Mouse (Mus musculus): ENCODE data around the gene Lrwd1. TPM values are rescaled to one million over a fixed set of nuclear protein-coding genes. Genes with fewer than 3 reads are reported as not detected.

The Lrwd1 gene
- total and polyA plus RNA-seq, 3 experiments: 52.2 to 62.1 (median 54.3) TPM

DNA sequence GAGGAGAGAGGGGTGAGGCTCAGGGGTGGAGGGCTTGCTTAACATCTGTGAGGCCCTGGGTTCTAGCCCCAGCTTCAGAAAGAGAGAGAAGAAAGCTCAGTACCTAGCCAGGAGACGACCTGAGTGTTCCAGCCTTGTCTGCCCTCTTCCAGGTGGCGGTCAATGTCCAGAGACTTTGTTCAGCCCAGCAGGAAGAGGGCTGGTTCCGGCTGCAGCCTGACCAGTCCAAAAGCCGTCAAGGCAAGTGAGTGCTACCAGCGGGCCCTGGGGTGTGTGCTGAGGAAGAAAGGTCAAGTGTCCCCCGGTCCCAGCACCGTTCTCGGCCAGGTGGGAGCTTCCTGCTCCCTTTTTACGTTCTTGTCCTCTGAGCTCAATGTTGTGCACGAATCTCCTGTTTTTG lies 37.3 kb downstream of the Lrwd1 start:
- no peak overlapping the region for H3K4me2 ChIP-seq (ENCODE audit: insufficient read depth, low read depth, poor library complexity, severe bottlenecking)
- no peaks in the 10 kb centered on the region for H3K36me3 ChIP-seq (replicated peaks in 1 of 2; ENCODE audit: control insufficient read depth in 1 of 2, insufficient read depth in 1 of 2, low read length in 1 of 2)
- peaks cover 3 to 17% of the 10 kb centered on the region in 2 experiments; a peak in 1 of 4 replicates for H3K4me1 ChIP-seq (ENCODE audit: control insufficient read depth in 1 of 2, insufficient read depth in 2 of 2)
- H3K4me3 ChIP-seq (replicated peaks in 1 of 3; ENCODE audit: low read depth in 2 of 3, low read length in 2 of 3, poor library complexity in 1 of 3): no peak overlapping the region
- DNase-seq (ENCODE audit: extremely low read depth): no peak
- no peak overlapping the region for H3K9ac ChIP-seq (ENCODE audit: insufficient read depth, low read depth)
- TF ChIP-seq E2F4 (IDR thresholded peaks at IDR 0.05; ENCODE audit: insufficient replicate concordance, low read depth, low read length): no peak
- TF ChIP-seq TCF12 (IDR thresholded peaks at IDR 0.05; ENCODE audit: low read depth, low read length): no peak
- no peak for TF ChIP-seq MYC (IDR thresholded peaks at IDR 0.05; ENCODE audit: low read depth, low read length)
- TF ChIP-seq CHD2 (IDR thresholded peaks at IDR 0.05; ENCODE audit: low read length): no peak
- dilution Hi-C loops (cut with MboI; ENCODE audit: extremely low pct_ligation_motif_present, extremely low pct_unique_long_range_greater_than_20kb, low sequenced_read_pairs) (no loop called here), in situ Hi-C loops (cut with MboI; ENCODE audit: low pct_ligation_motif_present, low pct_unique_long_range_greater_than_20kb, low sequenced_read_pairs) (no loop called here)
- H3K27ac ChIP-seq (ENCODE audit: insufficient read depth, low read depth): no peak overlapping the region
- peaks cover 59% of the 10 kb centered on the region for H3K27me3 ChIP-seq (replicated peaks)
- H3K79me2 ChIP-seq (replicated peaks; ENCODE audit: control insufficient read depth, extremely low read depth, insufficient read depth, poor library complexity, severe bottlenecking): no peaks in the 10 kb centered on the region
- no peaks in the 10 kb centered on the region for H3K9me3 ChIP-seq (replicated peaks; ENCODE audit: low read length)

DNA sequence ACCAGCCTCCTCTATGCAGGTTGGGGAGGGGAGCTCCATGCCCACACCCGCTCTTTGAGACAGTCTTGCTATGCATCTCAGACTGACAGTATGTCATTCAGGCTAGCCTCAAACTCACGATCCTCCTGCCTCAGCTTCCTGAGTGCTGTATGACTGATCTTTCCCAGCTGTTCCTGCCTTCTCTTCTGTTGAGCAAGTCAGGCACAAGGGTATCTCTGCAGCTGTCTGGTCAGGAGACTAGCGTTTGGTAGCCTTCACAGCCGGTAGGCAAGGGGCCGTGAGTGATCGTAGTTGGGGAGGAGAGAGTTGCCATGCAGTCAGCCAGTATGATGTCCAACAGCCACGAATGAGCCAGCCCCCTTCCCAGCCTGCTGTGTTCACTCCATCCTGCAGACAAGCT lies 40.8 kb downstream of the Lrwd1 start:
- H3K36me3 ChIP-seq (replicated peaks in 1 of 2; ENCODE audit: control insufficient read depth in 1 of 2, insufficient read depth in 1 of 2, low read length in 1 of 2): no peaks in the 10 kb centered on the region
- no peak overlapping the region for H3K27ac ChIP-seq (ENCODE audit: insufficient read depth, low read depth)
- in situ Hi-C loops (cut with MboI; ENCODE audit: low pct_ligation_motif_present, low pct_unique_long_range_greater_than_20kb, low sequenced_read_pairs): no loop called here
- H3K4me1 ChIP-seq (ENCODE audit: control insufficient read depth in 1 of 2, insufficient read depth in 2 of 2): peaks cover 3 to 27% of the 10 kb centered on the region in 2 experiments; a peak in 2 of 4 replicates
- peaks cover 61% of the 10 kb centered on the region for H3K27me3 ChIP-seq (replicated peaks)
- no peak overlapping the region for H3K9ac ChIP-seq (ENCODE audit: insufficient read depth, low read depth)
- no peaks in the 10 kb centered on the region for H3K79me2 ChIP-seq (replicated peaks; ENCODE audit: control insufficient read depth, extremely low read depth, insufficient read depth, poor library complexity, severe bottlenecking)
- H3K4me2 ChIP-seq (ENCODE audit: insufficient read depth, low read depth, poor library complexity, severe bottlenecking): no peak overlapping the region
- TF ChIP-seq PAX5 (IDR thresholded peaks at IDR 0.05; ENCODE audit: low read length) (no peak), SMC3 (IDR thresholded peaks at IDR 0.05; ENCODE audit: low read depth, low read length) (no peak), CTCF (conservative IDR thresholded peaks at IDR 0.05 in 1 of 2, IDR thresholded peaks at IDR 0.05 in 1 of 2; ENCODE audit: low read depth in 2 of 2, low read length in 2 of 2) (no peak), CHD1 (IDR thresholded peaks at IDR 0.05; ENCODE audit: low read depth, low read length) (no peak), JUND (conservative IDR thresholded peaks at IDR 0.05; ENCODE audit: low read depth, low read length) (no peak), ZKSCAN1 (IDR thresholded peaks at IDR 0.05; ENCODE audit: borderline replicate concordance, low read depth, low read length) (no peak), SIN3A (IDR thresholded peaks at IDR 0.05; ENCODE audit: low read length) (no peak), ZNF384 (IDR thresholded peaks at IDR 0.05; ENCODE audit: low read depth, low read length) (no peak), TCF12 (IDR thresholded peaks at IDR 0.05; ENCODE audit: low read depth, low read length) (no peak), RCOR1 (conservative IDR thresholded peaks at IDR 0.05; ENCODE audit: low read depth, low read length) (no peak), UBTF (IDR thresholded peaks at IDR 0.05; ENCODE audit: low read depth, low read length) (no peak)
- DNase-seq (ENCODE audit: extremely low read depth): no peak
- dilution Hi-C loops (cut with MboI; ENCODE audit: extremely low pct_ligation_motif_present, extremely low pct_unique_long_range_greater_than_20kb, low sequenced_read_pairs): no loop called here
- H3K4me3 ChIP-seq (replicated peaks in 1 of 3; ENCODE audit: low read depth in 2 of 3, low read length in 2 of 3, poor library complexity in 1 of 3): no peak overlapping the region
- no peaks in the 10 kb centered on the region for H3K9me3 ChIP-seq (replicated peaks; ENCODE audit: low read length)
